Mouse (Mus musculus): ENCODE results near the gene Nes. TPM values are rescaled to one million over a fixed set of nuclear protein-coding genes. Genes with fewer than 3 reads are reported as not detected.

Gene Nes
- polyA plus RNA-seq, 1 experiment from 2014 or later, result 45.0 TPM

DNA sequence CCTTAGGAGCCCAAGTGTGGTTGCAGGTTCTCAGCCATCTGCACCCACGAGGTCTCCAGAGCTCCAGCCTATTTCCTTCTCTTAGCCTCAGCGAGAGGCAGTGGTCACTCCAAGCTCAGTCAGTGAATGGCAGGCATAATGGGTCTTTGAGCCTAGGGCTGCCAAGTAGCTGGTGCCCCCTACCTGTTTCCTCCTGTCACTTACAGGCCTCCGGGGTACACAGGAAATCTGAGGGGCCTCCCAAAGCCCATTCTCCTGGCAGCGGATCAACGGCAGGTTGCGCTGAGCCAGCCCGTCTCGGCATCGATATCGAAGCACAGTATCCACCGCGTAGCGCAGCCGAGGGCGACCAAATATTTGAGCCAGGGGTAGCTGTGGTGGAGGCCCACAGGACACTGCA, 17.2 kb downstream of the Nes start:
- ATAC-seq, result no peak
- peaks cover 31% of the 10 kb centered on the region for H3K27me3 ChIP-seq
- in situ Hi-C loops (cut with MboI; ENCODE audit: low pct_unique_long_range_greater_than_20kb), result loop anchor here (5.0 kb wide), 1 partner anchor 46 kb away; no protein-coding TSS in a partner anchor

DNA sequence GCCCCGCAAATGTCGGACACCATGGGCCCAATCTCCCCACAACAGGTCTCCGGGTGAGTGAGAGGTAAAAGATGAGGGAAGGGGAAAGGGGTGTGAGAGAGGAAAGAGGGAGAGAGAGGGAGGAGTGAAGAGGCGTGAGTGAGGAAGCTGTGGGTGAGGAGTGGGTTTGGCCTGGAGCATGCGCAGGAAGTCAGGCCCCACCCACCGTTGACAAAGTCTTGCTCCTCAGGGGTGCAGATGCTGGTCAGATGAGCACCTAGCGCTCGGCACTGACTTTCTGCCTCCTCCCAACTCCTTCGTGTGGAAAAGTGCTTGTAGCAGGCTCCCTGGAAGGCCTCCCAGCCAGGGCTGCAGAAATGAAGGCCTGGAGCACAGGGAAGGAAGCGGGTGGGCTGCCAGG, 19.1 kb downstream of the Nes start:
- ATAC-seq (no peak), DNase-seq (ENCODE audit: low read depth, low spot score) (no peak)
- POLR2A ChIA-PET, result interaction anchor here (1.9 kb wide), 1 partner anchor 20 kb away, joined by 7 read pairs; the partner anchor contains the start of gene Nes
- in situ Hi-C loops (cut with MboI; ENCODE audit: low pct_unique_long_range_greater_than_20kb), result loop anchor here (5.0 kb wide), 1 partner anchor 48 kb away; no protein-coding TSS in a partner anchor
- CTCF ChIA-PET, result interaction anchor here (1.1 to 18.5 kb wide), 4 partner anchors 12 to 54 kb away, joined by 3 to 437 read pairs (median 8); partner anchors contain the start of gene Nes
- no peak for TF ChIP-seq CTCF (IDR thresholded peaks at IDR 0.05)
- H3K27me3 ChIP-seq, result peaks cover 45% of the 10 kb centered on the region

More for the DNA sequence above, 17.2 kb downstream of the Nes start:
- ChIA-PET CTCF (interaction anchor here (1.1 to 18.5 kb wide), 8 partner anchors 10 to 87 kb away, joined by 3 to 437 read pairs (median 6); partner anchors contain the start of gene Nes), POLR2A (interaction anchor here (0.8 to 9.4 kb wide), 3 partner anchors 16 to 52 kb away, joined by 3 to 96 read pairs (median 5); partner anchors contain the start of gene Nes)
- TF ChIP-seq CTCF (IDR thresholded peaks at IDR 0.05), result no peak
- DNase-seq (ENCODE audit: low read depth, low spot score), result no peak

DNA sequence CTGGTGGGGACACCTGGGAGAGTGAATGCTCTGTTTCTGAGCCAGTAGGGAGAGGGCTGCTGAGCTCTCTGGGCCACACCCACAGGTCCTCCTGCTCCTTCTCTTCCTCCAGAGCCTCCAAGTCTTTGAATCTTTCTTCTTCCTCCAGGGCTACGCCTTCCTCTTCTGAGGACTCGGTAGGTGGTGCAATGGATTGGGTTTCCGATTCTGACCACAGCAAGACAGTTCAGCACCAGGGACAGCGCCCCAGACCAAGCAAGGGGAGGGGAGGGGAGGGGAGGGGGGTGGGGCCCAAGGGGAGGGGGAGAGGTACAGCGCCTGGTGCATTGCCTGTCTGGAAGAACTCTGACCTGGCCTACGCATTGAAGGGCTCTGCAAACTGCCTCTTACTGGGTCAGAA, 22.6 kb downstream of the Nes start:
- no peak for TF ChIP-seq CTCF (IDR thresholded peaks at IDR 0.05)
- in situ Hi-C loops (cut with MboI; ENCODE audit: low pct_unique_long_range_greater_than_20kb), result no loop called here
- DNase-seq (ENCODE audit: low read depth, low spot score) (no peak), ATAC-seq (no peak)
- H3K27me3 ChIP-seq, result peaks cover 78% of the 10 kb centered on the region
- CTCF ChIA-PET, result interaction anchor here (18.5 kb wide), 1 partner anchor 27 kb away, joined by 437 read pairs; the partner anchor contains the start of gene Nes
- POLR2A ChIA-PET, result no interaction called here

DNA sequence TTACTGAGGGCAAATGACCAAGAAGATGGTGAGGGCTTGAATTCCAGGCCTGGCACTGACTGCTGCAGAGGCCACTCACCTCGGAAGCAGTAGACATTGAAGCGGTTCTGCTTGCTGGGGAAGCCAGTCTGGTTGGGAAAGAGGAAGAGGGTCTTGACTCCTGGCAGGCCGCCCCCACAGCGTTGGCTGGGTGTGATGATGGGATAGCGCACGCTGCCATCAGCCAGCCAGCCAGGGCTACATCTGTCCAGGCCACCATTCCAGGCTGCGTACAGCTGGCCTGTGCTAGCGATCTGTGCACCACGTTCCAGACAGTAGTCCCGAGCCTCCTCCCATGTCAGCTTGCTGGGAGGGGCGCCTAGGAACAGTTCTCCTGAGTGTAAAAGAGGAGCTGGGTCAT, 24.5 kb downstream of the Nes start:
- no peak for TF ChIP-seq CTCF (IDR thresholded peaks at IDR 0.05)
- DNase-seq (ENCODE audit: low read depth, low spot score) (no peak), ATAC-seq (no peak)
- in situ Hi-C loops (cut with MboI; ENCODE audit: low pct_unique_long_range_greater_than_20kb), result no loop called here
- peaks cover 90% of the 10 kb centered on the region for H3K27me3 ChIP-seq
- ChIA-PET CTCF (interaction anchor here (18.5 kb wide), 1 partner anchor 29 kb away, joined by 437 read pairs; the partner anchor contains the start of gene Nes), POLR2A (interaction anchor here (0.9 kb wide), 1 partner anchor 67 kb away, joined by 3 read pairs; no protein-coding TSS in a partner anchor)

DNA sequence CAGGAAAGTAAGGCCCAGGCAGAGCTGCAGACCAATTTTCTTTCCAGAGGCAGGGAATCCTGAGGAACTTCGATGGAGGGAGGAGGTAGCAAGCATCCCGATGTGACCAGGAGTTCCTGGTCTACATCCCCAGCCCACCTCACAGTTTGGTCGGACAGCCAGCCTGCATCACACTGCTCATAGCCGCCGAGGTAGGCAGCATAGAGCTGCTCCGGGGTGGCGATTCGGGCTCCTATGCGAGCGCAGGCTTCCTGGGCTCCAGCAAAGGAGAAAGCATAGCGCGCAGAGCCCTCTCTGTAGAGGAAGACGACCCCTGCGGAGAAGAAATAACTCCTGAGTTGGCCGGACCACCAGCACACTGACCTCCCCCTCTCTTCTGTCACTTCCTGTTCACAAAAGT, 25.5 kb downstream of the Nes start:
- POLR2A ChIA-PET, result no interaction called here
- in situ Hi-C loops (cut with MboI; ENCODE audit: low pct_unique_long_range_greater_than_20kb), result no loop called here
- CTCF ChIA-PET, result no interaction called here
- DNase-seq (ENCODE audit: low read depth, low spot score) (no peak), ATAC-seq (no peak)
- TF ChIP-seq CTCF (IDR thresholded peaks at IDR 0.05), result no peak
- H3K27me3 ChIP-seq, result peaks cover 89% of the 10 kb centered on the region

DNA sequence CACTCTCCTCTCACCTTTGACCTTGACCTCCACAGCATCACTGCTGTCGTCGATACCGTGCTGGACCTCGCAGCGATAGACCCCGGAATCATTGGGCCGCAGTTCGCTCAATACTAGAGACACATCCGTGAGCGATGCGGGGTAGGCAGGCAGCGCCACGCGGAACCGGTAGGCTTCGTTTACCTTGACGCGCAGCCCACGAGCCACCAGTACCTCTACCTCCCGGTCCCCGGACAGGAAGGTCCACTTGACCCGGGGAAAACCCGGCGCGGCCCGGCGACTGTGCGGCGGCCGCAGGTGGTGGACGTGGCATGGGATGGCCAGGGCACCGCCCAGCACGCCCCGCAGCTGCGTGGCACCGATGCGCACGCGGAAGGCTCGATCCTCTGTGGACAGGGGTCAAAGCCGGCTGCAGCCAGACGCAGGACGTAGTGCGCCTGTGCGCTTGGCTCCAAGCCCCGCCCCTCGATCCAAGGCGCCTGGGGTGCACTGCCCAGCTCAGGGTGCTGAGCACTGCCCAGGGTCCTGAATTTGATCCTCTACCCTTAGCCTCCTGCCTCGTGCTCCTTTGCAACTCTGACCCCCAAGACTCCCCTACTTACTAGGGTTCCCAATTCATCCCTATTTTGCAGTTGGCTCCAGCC, 26.2 kb downstream of the Nes start:
- ChIA-PET CTCF (interaction anchor here (1.3 to 2.0 kb wide), 2 partner anchors 10 to 14 kb away, joined by 5 to 7 read pairs; no protein-coding TSS in a partner anchor), POLR2A (no interaction called here)
- no peak for TF ChIP-seq CTCF (IDR thresholded peaks at IDR 0.05)
- no peak for ATAC-seq
- in situ Hi-C loops (cut with MboI; ENCODE audit: low pct_unique_long_range_greater_than_20kb), result no loop called here
- DNase-seq (ENCODE audit: low read depth, low spot score), result no peak
- peaks cover 89% of the 10 kb centered on the region for H3K27me3 ChIP-seq

DNA sequence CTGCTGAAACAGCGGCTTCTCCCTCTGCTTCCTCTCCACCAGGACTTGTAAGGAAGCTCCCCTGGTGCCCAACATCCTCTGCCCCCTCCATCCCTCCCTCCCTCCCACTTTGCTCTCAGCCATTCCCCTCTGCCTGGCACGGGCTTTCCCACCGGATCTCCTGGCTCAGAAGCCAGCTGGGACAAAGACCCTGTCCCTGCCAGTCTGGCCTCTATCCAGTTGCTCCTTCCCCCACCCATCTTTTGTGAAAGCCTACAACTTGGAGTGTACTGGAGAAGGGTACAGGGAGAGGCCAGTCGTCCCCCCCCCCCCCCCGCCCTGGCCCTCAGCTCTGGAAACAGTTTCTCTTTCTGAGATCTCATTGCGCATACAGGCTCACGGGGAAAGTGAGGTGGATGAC, 27.9 kb downstream of the Nes start:
- POLR2A ChIA-PET, result interaction anchor here (1.1 kb wide), 1 partner anchor 65 kb away, joined by 3 read pairs; no protein-coding TSS in a partner anchor
- in situ Hi-C loops (cut with MboI; ENCODE audit: low pct_unique_long_range_greater_than_20kb), result no loop called here
- no peak for ATAC-seq
- no peak for TF ChIP-seq CTCF (IDR thresholded peaks at IDR 0.05)
- no peak for DNase-seq (ENCODE audit: low read depth, low spot score)
- CTCF ChIA-PET, result interaction anchor here (0.7 to 2.0 kb wide), 4 partner anchors 10 to 63 kb away, joined by 3 to 7 read pairs (median 4); no protein-coding TSS in a partner anchor
- peaks cover 91% of the 10 kb centered on the region for H3K27me3 ChIP-seq

DNA sequence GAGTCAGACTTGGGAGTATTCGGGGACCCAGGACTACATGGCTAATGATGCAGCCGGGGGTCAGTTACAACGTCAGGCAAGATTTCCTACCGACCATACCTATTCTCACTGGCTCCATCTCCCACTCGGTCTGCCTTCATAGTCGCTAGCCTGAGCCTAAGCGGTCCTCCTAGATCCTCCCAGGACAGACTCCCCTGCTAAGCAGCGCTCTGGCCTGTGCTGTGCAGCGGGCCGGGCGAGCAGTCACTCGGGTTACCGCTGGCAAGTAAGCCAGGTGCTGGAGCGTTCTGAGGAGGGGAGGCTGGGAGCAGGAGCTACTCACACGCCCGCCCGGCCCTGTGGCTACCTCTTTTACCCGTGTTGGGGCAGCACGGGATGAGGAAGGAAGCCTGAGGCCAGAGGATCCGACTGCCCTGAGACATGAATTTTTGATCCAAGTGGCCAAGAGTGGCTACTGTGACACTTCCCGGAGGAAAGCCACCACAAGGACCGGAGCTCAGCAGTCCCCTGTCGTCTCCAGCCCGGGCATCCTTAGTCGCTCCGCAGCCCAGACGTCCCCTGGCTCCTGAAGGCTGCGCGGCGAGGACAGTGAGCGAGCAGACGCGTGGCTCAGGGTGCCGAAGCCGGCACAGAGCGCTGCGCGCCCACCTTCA, 28.5 kb downstream of the Nes start:
- ChIA-PET POLR2A (interaction anchor here (1.1 kb wide), 1 partner anchor 65 kb away, joined by 3 read pairs; no protein-coding TSS in a partner anchor), CTCF (interaction anchor here (0.7 to 2.0 kb wide), 3 partner anchors 13 to 63 kb away, joined by 3 to 7 read pairs (median 5); no protein-coding TSS in a partner anchor)
- no peak for ATAC-seq
- DNase-seq (ENCODE audit: low read depth, low spot score), result no peak
- peaks cover 86% of the 10 kb centered on the region for H3K27me3 ChIP-seq
- TF ChIP-seq CTCF (IDR thresholded peaks at IDR 0.05), result no peak
- in situ Hi-C loops (cut with MboI; ENCODE audit: low pct_unique_long_range_greater_than_20kb), result no loop called here

DNA sequence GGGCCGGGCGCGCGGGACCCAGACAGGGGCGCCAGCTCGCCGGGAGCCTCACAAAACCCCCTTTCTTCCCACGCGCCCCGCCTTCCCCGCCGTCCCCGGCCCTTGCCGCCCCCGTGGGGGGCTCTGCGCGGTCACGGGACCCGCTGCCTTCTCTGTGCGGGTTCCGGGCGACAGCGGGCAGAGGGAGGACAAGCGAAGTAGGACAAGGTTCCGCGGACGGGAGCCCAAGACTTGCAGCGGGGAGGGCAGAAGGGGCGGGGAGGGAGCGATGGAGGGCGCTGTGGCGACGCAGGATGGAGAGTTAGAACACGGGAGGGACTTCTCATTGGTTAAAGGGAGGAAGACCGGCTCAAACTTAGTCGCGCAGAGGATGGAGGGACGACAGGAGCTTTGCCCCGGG, 29.3 kb downstream of the Nes start, which contains the start of gene Bcan:
TSS of gene Bcan (minus strand) at position 50 of the 400 bp plus-strand sequence.
- ChIA-PET CTCF (interaction anchor here (1.1 to 1.7 kb wide), 3 partner anchors 11 to 72 kb away, joined by 3 to 5 read pairs (median 4); no protein-coding TSS in a partner anchor), POLR2A (no interaction called here)
- no peak for ATAC-seq
- in situ Hi-C loops (cut with MboI; ENCODE audit: low pct_unique_long_range_greater_than_20kb), result no loop called here
- DNase-seq (ENCODE audit: low read depth, low spot score), result no peak
- peaks cover 80% of the 10 kb centered on the region for H3K27me3 ChIP-seq
- TF ChIP-seq CTCF (IDR thresholded peaks at IDR 0.05), result no peak

DNA sequence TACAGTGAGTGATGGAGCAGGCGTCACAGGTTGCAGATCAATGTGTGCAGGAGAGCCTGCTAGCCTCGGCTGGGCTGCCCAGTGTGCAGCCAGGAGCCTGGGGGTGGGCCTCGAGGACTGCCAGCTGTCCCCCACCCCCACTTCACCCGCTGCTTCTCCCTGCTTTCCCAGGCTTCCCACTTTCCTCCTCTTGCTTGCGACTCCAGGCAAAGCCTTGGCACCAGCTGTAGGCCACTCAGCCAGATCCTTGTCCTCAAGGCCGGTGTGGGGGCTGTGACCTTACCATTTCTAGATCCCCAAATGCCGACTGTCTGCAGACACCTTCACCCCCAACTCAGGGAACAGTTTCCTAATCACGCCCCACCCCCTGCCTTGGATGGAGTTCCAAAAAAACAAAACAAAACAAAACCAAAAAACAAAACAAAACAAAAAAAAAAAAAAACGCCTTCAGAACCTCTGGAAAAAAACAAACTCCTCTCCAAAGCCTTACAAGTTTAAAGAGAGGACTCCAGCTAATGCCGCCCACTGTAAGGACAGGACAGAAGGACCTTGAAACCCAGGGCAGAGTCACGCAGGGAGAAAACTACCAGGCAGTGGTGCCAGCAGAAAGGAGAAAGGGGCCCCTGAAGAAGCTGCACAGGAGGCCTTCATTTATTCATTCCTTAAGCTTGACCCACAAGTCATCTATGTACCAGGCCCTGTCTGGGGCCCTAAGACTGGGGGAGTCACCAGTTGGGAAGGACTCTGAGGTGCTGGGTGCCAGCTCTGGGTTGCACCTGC, 30.1 kb downstream of the Nes start:
- in situ Hi-C loops (cut with MboI; ENCODE audit: low pct_unique_long_range_greater_than_20kb), result no loop called here
- ATAC-seq, result no peak

More for the DNA sequence above, 30.1 kb downstream of the Nes start:
- no peak for DNase-seq (ENCODE audit: low read depth, low spot score)
- peaks cover 73% of the 10 kb centered on the region for H3K27me3 ChIP-seq
- CTCF ChIA-PET, result interaction anchor here (0.7 to 2.4 kb wide), 5 partner anchors 10 to 71 kb away, joined by 3 to 9 read pairs (median 3); no protein-coding TSS in a partner anchor
- POLR2A ChIA-PET, result no interaction called here
- TF ChIP-seq CTCF (IDR thresholded peaks at IDR 0.05), result no peak
